Mouse (Mus musculus) ES-Bruce4 (cell line): ENCODE data around the gene Dclk1.

Experiments
- CTCF ChIP-seq: IDR thresholded peaks from one replicate; pipeline ENCODE4 v1.8.1; 2011; ENCODE audit warnings: low read depth, low read length
- EP300 ChIP-seq: IDR thresholded peaks from 2 replicates; pipeline ENCODE4 v1.6.1; 2011; ENCODE audit warnings: low read depth, low read length; ENCODE audit not compliant: insufficient read depth
- POLR2A ChIP-seq: IDR thresholded peaks from one replicate; pipeline ENCODE4 v1.8.1; 2011; ENCODE audit warnings: low read length; ENCODE audit not compliant: insufficient read depth

DNA sequence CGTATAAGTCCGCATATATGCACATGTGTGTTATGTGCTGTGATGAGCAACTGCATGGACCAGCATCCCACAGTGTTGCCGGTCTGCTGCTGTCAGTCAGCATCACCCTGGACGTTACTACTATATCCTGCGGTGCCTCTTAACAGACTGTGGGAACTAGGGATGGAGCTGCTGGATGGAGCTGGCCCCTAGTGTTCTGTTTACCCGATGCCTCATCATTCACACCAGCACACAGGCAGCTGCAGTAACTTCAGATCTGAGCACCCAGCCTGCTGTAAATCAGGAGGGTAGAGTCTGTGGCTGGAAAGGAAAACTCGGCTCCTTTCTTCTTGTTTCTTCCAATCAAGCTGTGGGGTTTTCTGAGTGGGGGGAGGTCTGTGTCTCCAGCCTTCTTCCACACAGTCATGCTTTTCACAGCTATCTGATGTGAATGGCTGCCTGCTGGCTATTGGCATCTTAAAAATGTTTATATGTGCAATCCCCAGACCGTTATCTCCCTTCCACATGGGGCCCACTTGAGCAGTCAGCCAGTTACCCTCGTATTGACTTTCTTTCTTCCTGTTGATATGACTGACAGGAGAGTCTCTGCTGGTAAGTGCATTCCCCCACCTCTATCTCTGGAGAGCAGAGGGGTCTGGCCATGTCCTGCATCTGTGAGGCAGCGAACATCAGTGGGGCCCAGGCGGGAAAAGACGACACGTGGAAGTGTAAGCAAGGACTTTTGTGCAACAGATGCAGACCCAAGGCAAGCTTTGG lies 301.9 kb downstream of the Dclk1 start:
- TF ChIP-seq POLR2A = no peak
- TF ChIP-seq CTCF = no peak
- no peak for TF ChIP-seq EP300
